Mouse (Mus musculus) intestine, embryonic 14.5 days (tissue): ENCODE measurements at regions not wholly inside any gene's neighbourhood (a gene's known extent, or its start where the extent isn't known, plus 50 kb on each side); places are given as distances from the start of the nearest gene placed in this dataset.

Experiments used
- ATAC-seq: fragments of 200-750 bp; cut with Nextera tagmentation; replicated peaks from 2 replicates; pipeline ENCODE4 v1.8.0; 2017; ENCODE audit warnings: low read depth, moderate number of reproducible peaks, moderate TSS enrichment, moderate library complexity; ENCODE audit not compliant: low FRiP score, low TSS enrichment
- DNase-seq: peaks from one replicate; pipeline ENCODE4 v3.0.0-alpha.2; 2018; ENCODE audit warnings: low spot score
- H3K27ac ChIP-seq: fragments of 300-500 bp; sonication (generic); 2 replicates; pipeline ENCODE4 v1.5.1; 2014; ENCODE audit warnings: low read depth, mild to moderate bottlenecking, control low read depth
- H3K27me3 ChIP-seq: fragments of 300-500 bp; sonication (generic); replicated peaks from 2 replicates; pipeline ENCODE4 v1.6.1; 2014; ENCODE audit warnings: low read length, control low read depth; ENCODE audit not compliant: control insufficient read depth, insufficient read depth
- H3K36me3 ChIP-seq: fragments of 300-500 bp; sonication (generic); 2 replicates; pipeline ENCODE4 v1.6.1; 2014; ENCODE audit warnings: low read length, control low read depth; ENCODE audit not compliant: control insufficient read depth, insufficient read depth
- H3K4me1 ChIP-seq: fragments of 300-500 bp; sonication (generic); replicated peaks from 2 replicates; pipeline ENCODE4 v1.6.1; 2014; ENCODE audit warnings: low read length, control low read depth, mixed read lengths; ENCODE audit not compliant: control insufficient read depth, insufficient read depth
- H3K4me2 ChIP-seq: fragments of 300-500 bp; sonication (generic); 2 replicates; pipeline ENCODE4 v1.6.1; 2014; ENCODE audit warnings: low read length
- H3K4me3 ChIP-seq: fragments of 300-500 bp; sonication (generic); 2 replicates; pipeline ENCODE4 v1.5.1; 2014; ENCODE audit warnings: low read depth, low read length, control low read depth, mixed read lengths
- H3K9ac ChIP-seq: fragments of 300-500 bp; sonication (generic); 2 replicates; pipeline ENCODE4 v1.6.1; 2014; ENCODE audit warnings: mild to moderate bottlenecking, low read length
- H3K9me3 ChIP-seq: fragments of 300-500 bp; sonication (generic); 2 replicates; pipeline ENCODE4 v1.6.1; 2016; ENCODE audit warnings: low read length, control low read depth; ENCODE audit not compliant: control insufficient read depth
- WGBS: fragments of 180-500 bp; shearing (Covaris S2); extraction: QIAGEN DNeasy Blood & Tissue Kit; methylation state at CpG from one replicate; pipeline ENCODE4 v1.1.7; 2014; 5-methylcytosine and 5-hydroxymethylcytosine counted together

- no peak overlapping the region for H3K4me3 ChIP-seq
- 81% methylated on average over 1 of the region's 1 CpGs for WGBS
Measured at GRCm38 (mm10) chr16:49321951-49322350, 264.7 kb downstream of the Myh15 start.

GRCm38 (mm10) chr16:49330725-49331386 is 273.6 kb downstream of the Myh15 start:
- 84% methylated on average over 5 of the region's 5 CpGs for WGBS
- H3K4me3 ChIP-seq: no peak overlapping the region

More at GRCm38 (mm10) chr16:49321951-49322350, 264.7 kb downstream of the Myh15 start:
- Histone ChIP-seq H3K27me3 (no peaks in the 10 kb centered on the region), H3K9ac (no peak overlapping the region), H3K36me3 (no peaks in the 10 kb centered on the region), H3K27ac (no peak overlapping the region), H3K4me2 (no peak overlapping the region), H3K9me3 (no peaks in the 10 kb centered on the region), H3K4me1 (no peaks in the 10 kb centered on the region)
- no peak for ATAC-seq
- DNase-seq: no peak

GRCm38 (mm10) chr16:49332107-49332722 is 274.9 kb downstream of the Myh15 start:
- H3K27ac ChIP-seq: no peak overlapping the region
- no peaks in the 10 kb centered on the region for H3K36me3 ChIP-seq
- H3K4me2 ChIP-seq: no peak overlapping the region
- no peak overlapping the region for H3K9ac ChIP-seq
- no peaks in the 10 kb centered on the region for H3K9me3 ChIP-seq
- no peak for ATAC-seq
- no peak overlapping the region for H3K4me3 ChIP-seq
- no peaks in the 10 kb centered on the region for H3K4me1 ChIP-seq
- no peaks in the 10 kb centered on the region for H3K27me3 ChIP-seq
- no peak for DNase-seq
- 66% methylated on average over 5 of the region's 5 CpGs for WGBS

More at GRCm38 (mm10) chr16:49330725-49331386, 273.6 kb downstream of the Myh15 start:
- Histone ChIP-seq H3K27ac (no peak overlapping the region), H3K27me3 (no peaks in the 10 kb centered on the region), H3K9me3 (no peaks in the 10 kb centered on the region), H3K4me2 (no peak overlapping the region), H3K4me1 (no peaks in the 10 kb centered on the region), H3K36me3 (no peaks in the 10 kb centered on the region), H3K9ac (no peak overlapping the region)
- no peak for DNase-seq
- ATAC-seq: no peak

DNA sequence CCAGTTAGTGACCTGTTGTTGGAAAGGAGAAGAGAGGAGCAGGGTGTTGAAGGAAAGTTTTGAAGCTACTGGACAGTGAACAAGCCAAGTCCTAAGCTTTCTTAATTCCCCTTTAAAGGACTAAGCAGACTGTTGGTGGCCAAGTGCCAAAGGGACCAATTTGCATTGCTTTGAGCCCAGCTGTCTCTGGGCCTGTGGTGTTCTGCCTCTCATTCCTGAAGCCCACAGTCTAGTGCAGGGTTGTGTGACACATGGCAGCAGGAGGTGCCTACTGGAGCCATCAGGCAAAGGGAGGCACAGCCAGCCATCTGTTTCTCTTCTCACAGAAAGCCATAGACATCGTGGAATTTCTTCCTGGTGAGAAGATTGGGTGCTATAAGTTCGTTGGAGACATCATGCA is 278.6 kb downstream of the Myh15 start:
- H3K4me3 ChIP-seq: no peak overlapping the region
- 49% methylated on average over 2 of the region's 2 CpGs for WGBS

GRCm38 (mm10) chr16:49337948-49338347 is 280.7 kb downstream of the Myh15 start:
- 97% methylated on average over 1 of the region's 1 CpGs for WGBS
- H3K9ac ChIP-seq: no peak overlapping the region

More for the DNA sequence above, 278.6 kb downstream of the Myh15 start:
- DNase-seq (no peak), ATAC-seq (no peak)
- Histone ChIP-seq H3K9ac (no peak overlapping the region), H3K4me2 (no peak overlapping the region), H3K27ac (no peak overlapping the region), H3K4me1 (no peaks in the 10 kb centered on the region), H3K9me3 (no peaks in the 10 kb centered on the region), H3K27me3 (no peaks in the 10 kb centered on the region), H3K36me3 (no peaks in the 10 kb centered on the region)

GRCm38 (mm10) chr16:49358404-49358803 is 301.1 kb downstream of the Myh15 start:
- Histone ChIP-seq H3K4me2 (no peak overlapping the region), H3K9me3 (no peaks in the 10 kb centered on the region), H3K4me1 (no peaks in the 10 kb centered on the region), H3K27me3 (no peaks in the 10 kb centered on the region), H3K4me3 (no peak overlapping the region), H3K9ac (no peak overlapping the region), H3K36me3 (no peaks in the 10 kb centered on the region), H3K27ac (no peak overlapping the region)
- WGBS: 86% methylated on average over 3 of the region's 3 CpGs
- ATAC-seq (no peak), DNase-seq (no peak)

More at GRCm38 (mm10) chr16:49337948-49338347, 280.7 kb downstream of the Myh15 start:
- Histone ChIP-seq H3K27ac (no peak overlapping the region), H3K9me3 (no peaks in the 10 kb centered on the region), H3K4me1 (no peaks in the 10 kb centered on the region), H3K4me2 (no peak overlapping the region), H3K4me3 (no peak overlapping the region), H3K27me3 (no peaks in the 10 kb centered on the region), H3K36me3 (no peaks in the 10 kb centered on the region)
- DNase-seq (no peak), ATAC-seq (no peak)

DNA sequence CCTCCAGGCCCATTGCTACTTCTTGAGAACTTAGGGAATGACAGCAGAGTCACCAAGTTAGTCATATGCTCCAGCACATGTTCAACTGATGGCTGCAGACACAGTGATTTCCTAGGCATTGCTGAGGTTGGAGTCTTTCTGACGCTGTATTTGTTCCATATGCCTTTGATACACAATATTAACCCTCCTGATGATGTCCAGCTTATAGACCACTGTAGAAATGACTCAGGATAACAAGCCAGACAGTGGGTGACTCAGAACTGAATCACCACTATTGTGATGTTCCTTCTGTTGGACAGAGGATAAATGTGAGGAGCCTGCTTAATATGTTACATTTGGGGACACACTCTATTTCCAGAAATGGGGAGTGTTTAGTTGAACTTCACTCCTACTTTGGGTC is 304.4 kb downstream of the Myh15 start:
- DNase-seq: no peak
- no peak overlapping the region for H3K27ac ChIP-seq
- no peak overlapping the region for H3K9ac ChIP-seq
- H3K4me1 ChIP-seq: no peaks in the 10 kb centered on the region
- 88% methylated on average over 1 of the region's 1 CpGs for WGBS
- ATAC-seq: no peak
- no peaks in the 10 kb centered on the region for H3K36me3 ChIP-seq
- H3K9me3 ChIP-seq: no peaks in the 10 kb centered on the region
- no peak overlapping the region for H3K4me2 ChIP-seq
- H3K27me3 ChIP-seq: no peaks in the 10 kb centered on the region
- H3K4me3 ChIP-seq: no peak overlapping the region

DNA sequence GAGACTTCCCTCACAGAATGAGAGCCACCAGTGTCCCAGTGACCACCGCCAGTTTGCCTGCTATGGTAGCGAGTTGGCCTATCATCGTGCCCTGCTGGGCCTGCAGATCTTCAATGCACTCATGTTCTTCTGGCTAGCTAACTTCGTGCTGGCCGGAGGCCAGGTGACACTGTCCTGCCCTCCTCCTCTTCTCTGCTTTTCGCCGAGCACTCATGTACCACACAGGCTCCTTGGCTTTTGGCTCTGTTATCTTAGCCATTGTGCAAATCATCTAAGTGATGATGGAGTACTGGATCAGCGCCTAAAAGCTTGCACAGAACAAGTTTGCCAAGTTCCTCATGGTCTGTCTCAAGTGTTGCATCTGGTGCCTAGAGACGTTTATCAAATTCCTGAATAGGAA is 312.2 kb downstream of the Myh15 start:
- no peak overlapping the region for H3K4me2 ChIP-seq
- H3K27ac ChIP-seq: no peak overlapping the region
- H3K4me3 ChIP-seq: no peak overlapping the region
- 85% methylated on average over 9 of the region's 9 CpGs for WGBS
- DNase-seq: no peak
- no peaks in the 10 kb centered on the region for H3K36me3 ChIP-seq
- H3K9ac ChIP-seq: no peak overlapping the region
- no peak for ATAC-seq
- H3K9me3 ChIP-seq: no peaks in the 10 kb centered on the region
- H3K4me1 ChIP-seq: no peaks in the 10 kb centered on the region
- H3K27me3 ChIP-seq: no peaks in the 10 kb centered on the region

DNA sequence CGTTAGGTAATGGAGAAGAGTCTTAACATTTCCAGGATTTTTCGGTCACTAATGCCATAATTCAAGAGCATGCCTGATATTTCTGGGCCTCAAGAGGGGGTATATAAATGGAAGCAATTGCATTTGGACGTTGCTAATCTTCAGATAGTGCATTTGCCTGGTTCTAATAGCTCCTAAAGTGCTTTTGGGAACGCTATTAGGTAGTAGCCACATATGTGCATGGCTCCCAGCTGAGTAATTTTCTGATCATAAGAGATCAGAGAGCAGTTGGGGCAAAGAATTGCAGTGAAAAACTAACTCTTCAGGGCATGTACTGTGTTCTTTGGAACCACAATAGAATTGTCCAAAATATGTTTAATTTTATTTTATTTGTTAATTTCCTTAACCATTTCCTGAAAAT is 317.8 kb downstream of the Myh15 start:
- no peak overlapping the region for H3K9ac ChIP-seq
- no peak for DNase-seq
- 84% methylated on average over 4 of the region's 4 CpGs for WGBS
- H3K4me2 ChIP-seq: no peak overlapping the region
- no peaks in the 10 kb centered on the region for H3K36me3 ChIP-seq
- H3K27me3 ChIP-seq: no peaks in the 10 kb centered on the region
- H3K4me3 ChIP-seq: no peak overlapping the region
- no peaks in the 10 kb centered on the region for H3K4me1 ChIP-seq
- H3K27ac ChIP-seq: no peak overlapping the region
- no peaks in the 10 kb centered on the region for H3K9me3 ChIP-seq
- no peak for ATAC-seq
